Mouse (Mus musculus): Measurements from ENCODE around the gene Xpo5. TPM values are rescaled to one million over a fixed set of nuclear protein-coding genes. Genes with fewer than 3 reads are reported as not detected.

The Xpo5 gene
- polyA plus RNA-seq, 1 experiment from 2014 or later: 35.5 TPM

- Histone ChIP-seq H3K27ac (no peak overlapping the region), H3K36me3 (peaks cover 53% of the 10 kb centered on the region), H3K27me3 (no peaks in the 10 kb centered on the region), H3K4me3 (no peak overlapping the region), H3K9me3 (no peaks in the 10 kb centered on the region), H3K9ac (no peak overlapping the region), H3K4me2 (no peak overlapping the region), H3K4me1 (peaks cover 15% of the 10 kb centered on the region)
- no peak for ATAC-seq (ENCODE audit: borderline replicate concordance, extremely low read depth, low FRiP score, low TSS enrichment)
Observed at GRCm38 (mm10) chr17:46206676-46207075, 4.1 kb downstream of the Xpo5 start.

- WGBS: 88% methylated on average over 3 of the region's 3 CpGs
Observed at GRCm38 (mm10) chr17:46210550-46210949, 8.0 kb downstream of the Xpo5 start.

GRCm38 (mm10) chr17:46221601-46222000 lies 19.0 kb downstream of the Xpo5 start:
- WGBS: 85% methylated on average over 3 of the region's 3 CpGs
- no peaks in the 10 kb centered on the region for H3K9me3 ChIP-seq
- H3K27me3 ChIP-seq: no peaks in the 10 kb centered on the region
- no peak overlapping the region for H3K4me3 ChIP-seq
- no peak overlapping the region for H3K27ac ChIP-seq
- H3K4me2 ChIP-seq: no peak overlapping the region
- H3K4me1 ChIP-seq: no peaks in the 10 kb centered on the region
- ATAC-seq (ENCODE audit: borderline replicate concordance, extremely low read depth, low FRiP score, low TSS enrichment): no peak
- H3K36me3 ChIP-seq: peaks cover 97% of the 10 kb centered on the region
- no peak overlapping the region for H3K9ac ChIP-seq

More at GRCm38 (mm10) chr17:46210550-46210949, 8.0 kb downstream of the Xpo5 start:
- Histone ChIP-seq H3K27me3 (no peaks in the 10 kb centered on the region), H3K4me2 (no peak overlapping the region), H3K9me3 (no peaks in the 10 kb centered on the region), H3K36me3 (peaks cover 86% of the 10 kb centered on the region), H3K27ac (no peak overlapping the region), H3K4me1 (no peaks in the 10 kb centered on the region), H3K9ac (no peak overlapping the region), H3K4me3 (no peak overlapping the region)
- ATAC-seq (ENCODE audit: borderline replicate concordance, extremely low read depth, low FRiP score, low TSS enrichment): no peak

- H3K4me1 ChIP-seq: no peaks in the 10 kb centered on the region
- no peak overlapping the region for H3K4me3 ChIP-seq
- no peaks in the 10 kb centered on the region for H3K27me3 ChIP-seq
- no peak for ATAC-seq (ENCODE audit: borderline replicate concordance, extremely low read depth, low FRiP score, low TSS enrichment)
- WGBS: 82% methylated on average over 7 of the region's 7 CpGs
- H3K9ac ChIP-seq: no peak overlapping the region
- peaks cover 91% of the 10 kb centered on the region for H3K36me3 ChIP-seq
- H3K9me3 ChIP-seq: no peaks in the 10 kb centered on the region
- no peak overlapping the region for H3K4me2 ChIP-seq
- H3K27ac ChIP-seq: no peak overlapping the region
Observed at GRCm38 (mm10) chr17:46227576-46227975, 25.0 kb downstream of the Xpo5 start.

GRCm38 (mm10) chr17:46236067-46236466 lies 33.5 kb downstream of the Xpo5 start:
- Histone ChIP-seq H3K36me3 (peaks cover 78% of the 10 kb centered on the region), H3K9ac (no peak overlapping the region), H3K27ac (no peak overlapping the region), H3K27me3 (no peaks in the 10 kb centered on the region), H3K4me1 (no peaks in the 10 kb centered on the region), H3K4me3 (no peak overlapping the region), H3K4me2 (no peak overlapping the region), H3K9me3 (no peaks in the 10 kb centered on the region)
- WGBS: 74% methylated on average over 1 of the region's 1 CpGs
- ATAC-seq (ENCODE audit: borderline replicate concordance, extremely low read depth, low FRiP score, low TSS enrichment): no peak

- H3K4me3 ChIP-seq: no peak overlapping the region
- ATAC-seq (ENCODE audit: borderline replicate concordance, extremely low read depth, low FRiP score, low TSS enrichment): no peak
- H3K9ac ChIP-seq: no peak overlapping the region
- H3K4me2 ChIP-seq: no peak overlapping the region
- WGBS: 92% methylated on average over 6 of the region's 6 CpGs
- H3K27ac ChIP-seq: no peak overlapping the region
- no peaks in the 10 kb centered on the region for H3K27me3 ChIP-seq
- peaks cover 81% of the 10 kb centered on the region for H3K36me3 ChIP-seq
- H3K4me1 ChIP-seq: no peaks in the 10 kb centered on the region
- no peaks in the 10 kb centered on the region for H3K9me3 ChIP-seq
Observed at GRCm38 (mm10) chr17:46237079-46237478, 34.5 kb downstream of the Xpo5 start.

GRCm38 (mm10) chr17:46237480-46237879 lies 34.9 kb downstream of the Xpo5 start:
- ATAC-seq (ENCODE audit: borderline replicate concordance, extremely low read depth, low FRiP score, low TSS enrichment): no peak
- H3K4me2 ChIP-seq: no peak overlapping the region
- H3K4me3 ChIP-seq: no peak overlapping the region
- no peak overlapping the region for H3K9ac ChIP-seq
- H3K27me3 ChIP-seq: no peaks in the 10 kb centered on the region
- H3K9me3 ChIP-seq: no peaks in the 10 kb centered on the region
- peaks cover 3% of the 10 kb centered on the region; the same call in 1 of the 2 replicates for H3K4me1 ChIP-seq
- WGBS: 68% methylated on average over 5 of the region's 5 CpGs
- peaks cover 82% of the 10 kb centered on the region for H3K36me3 ChIP-seq
- no peak overlapping the region for H3K27ac ChIP-seq

GRCm38 (mm10) chr17:46239516-46240114 lies 37.0 kb downstream of the Xpo5 start:
- no peak overlapping the region for H3K4me2 ChIP-seq
- no peak overlapping the region for H3K9ac ChIP-seq
- no peaks in the 10 kb centered on the region for H3K27me3 ChIP-seq
- WGBS: 76% methylated on average over 15 of the region's 15 CpGs
- H3K4me1 ChIP-seq: peaks cover 11% of the 10 kb centered on the region
- H3K9me3 ChIP-seq: no peaks in the 10 kb centered on the region
- no peak for ATAC-seq (ENCODE audit: borderline replicate concordance, extremely low read depth, low FRiP score, low TSS enrichment)
- no peak overlapping the region for H3K27ac ChIP-seq
- peaks cover 89% of the 10 kb centered on the region for H3K36me3 ChIP-seq
- H3K4me3 ChIP-seq: no peak overlapping the region

GRCm38 (mm10) chr17:46241471-46241870 lies 38.9 kb downstream of the Xpo5 start:
- H3K4me1 ChIP-seq: peaks cover 17% of the 10 kb centered on the region
- ATAC-seq (ENCODE audit: borderline replicate concordance, extremely low read depth, low FRiP score, low TSS enrichment): no peak
- no peaks in the 10 kb centered on the region for H3K9me3 ChIP-seq
- no peak overlapping the region for H3K27ac ChIP-seq
- no peak overlapping the region for H3K9ac ChIP-seq
- 61% methylated on average over 11 of the region's 11 CpGs for whole genome bisulfite sequencing
- no peak overlapping the region for H3K4me2 ChIP-seq
- H3K27me3 ChIP-seq: no peaks in the 10 kb centered on the region
- no peak overlapping the region for H3K4me3 ChIP-seq
- peaks cover 95% of the 10 kb centered on the region for H3K36me3 ChIP-seq

GRCm38 (mm10) chr17:46242274-46242673 lies 39.7 kb downstream of the Xpo5 start:
- 80% methylated on average over 13 of the region's 13 CpGs for WGBS
- H3K27ac ChIP-seq: peak overlapping the region; percentile 20; the same call in 1 of the 2 replicates
- peaks cover 87% of the 10 kb centered on the region for H3K36me3 ChIP-seq
- no peak for ATAC-seq (ENCODE audit: borderline replicate concordance, extremely low read depth, low FRiP score, low TSS enrichment)
- H3K4me1 ChIP-seq: peaks cover 24% of the 10 kb centered on the region
- H3K27me3 ChIP-seq: no peaks in the 10 kb centered on the region
- H3K9me3 ChIP-seq: no peaks in the 10 kb centered on the region
- H3K9ac ChIP-seq: no peak overlapping the region
- H3K4me3 ChIP-seq: no peak overlapping the region
- H3K4me2 ChIP-seq: no peak overlapping the region

- Histone ChIP-seq H3K27me3 (no peaks in the 10 kb centered on the region), H3K27ac (peak overlapping the region; percentile 20; the same call in 1 of the 2 replicates), H3K4me2 (no peak overlapping the region), H3K4me3 (no peak overlapping the region), H3K9ac (no peak overlapping the region), H3K4me1 (peaks cover 24% of the 10 kb centered on the region), H3K36me3 (peaks cover 81% of the 10 kb centered on the region), H3K9me3 (no peaks in the 10 kb centered on the region)
- WGBS: 68% methylated on average over 4 of the region's 4 CpGs
- ATAC-seq (ENCODE audit: borderline replicate concordance, extremely low read depth, low FRiP score, low TSS enrichment): no peak
Observed at GRCm38 (mm10) chr17:46242993-46243392, 40.4 kb downstream of the Xpo5 start.

GRCm38 (mm10) chr17:46243624-46244023 lies 41.0 kb downstream of the Xpo5 start:
- Histone ChIP-seq H3K9ac (no peak overlapping the region), H3K4me1 (peaks cover 26% of the 10 kb centered on the region), H3K27ac (peak overlapping the region; percentile 15; the same call in 1 of the 2 replicates), H3K36me3 (peaks cover 75% of the 10 kb centered on the region), H3K27me3 (no peaks in the 10 kb centered on the region), H3K4me2 (no peak overlapping the region), H3K9me3 (no peaks in the 10 kb centered on the region), H3K4me3 (no peak overlapping the region)
- ATAC-seq (ENCODE audit: borderline replicate concordance, extremely low read depth, low FRiP score, low TSS enrichment): no peak
- 73% methylated on average over 2 of the region's 2 CpGs for WGBS

- H3K4me1 ChIP-seq: peaks cover 36% of the 10 kb centered on the region
- peaks cover 70% of the 10 kb centered on the region for H3K36me3 ChIP-seq
- no peak for ATAC-seq (ENCODE audit: borderline replicate concordance, extremely low read depth, low FRiP score, low TSS enrichment)
- H3K4me3 ChIP-seq: no peak overlapping the region
- H3K9me3 ChIP-seq: no peaks in the 10 kb centered on the region
- WGBS: 54% methylated on average over 10 of the region's 10 CpGs
- no peak overlapping the region for H3K9ac ChIP-seq
- no peaks in the 10 kb centered on the region for H3K27me3 ChIP-seq
- H3K4me2 ChIP-seq: no peak overlapping the region
- H3K27ac ChIP-seq: no peak overlapping the region
Observed at GRCm38 (mm10) chr17:46244579-46244978, 42.0 kb downstream of the Xpo5 start.
